Mouse (Mus musculus): Measurements from ENCODE around the gene C1galt1. TPM values are rescaled to one million over a fixed set of nuclear protein-coding genes. Genes with fewer than 3 reads are reported as not detected.

Gene C1galt1
- polyA plus RNA-seq, 1 experiment from 2014 or later: 7.1 TPM

GRCm38 (mm10) chr6:7861033-7861432, 16.4 kb downstream of the C1galt1 start:
- H3K36me3 ChIP-seq (ENCODE audit: control insufficient read depth, insufficient read depth, low read length): peaks cover 20% of the 10 kb centered on the region
- H3K9ac ChIP-seq (ENCODE audit: low read length): no peak overlapping the region
- H3K27ac ChIP-seq (replicated peaks in 1 of 2; ENCODE audit: control insufficient read depth in 1 of 2, insufficient read depth in 1 of 2, low read depth in 2 of 2, low read length in 2 of 2): peak overlapping the region; percentile 47 to 70; a peak in 3 of 4 replicates
- 4% methylated on average over 3 of the region's 3 CpGs for WGBS
- H3K4me3 ChIP-seq (ENCODE audit: control insufficient read depth in 1 of 2, insufficient read depth in 1 of 2, low read depth in 1 of 2, low read length in 2 of 2): no peak overlapping the region
- H3K4me1 ChIP-seq (ENCODE audit: control insufficient read depth in 2 of 2, insufficient read depth in 2 of 2, low read length in 2 of 2): peaks cover 10 to 58% of the 10 kb centered on the region in 2 experiments
- peak overlapping the region; percentile 34 for H3K4me2 ChIP-seq (ENCODE audit: low read length)
- ATAC-seq (ENCODE audit: insufficient number of reproducible peaks, insufficient read depth, low FRiP score, low read depth): no peak
- H3K27me3 ChIP-seq (ENCODE audit: control insufficient read depth, insufficient read depth, low read length): no peaks in the 10 kb centered on the region
- H3K9me3 ChIP-seq (ENCODE audit: control insufficient read depth, low read length): no peaks in the 10 kb centered on the region

- peak overlapping the region; percentile 64 to 72 for H3K27ac ChIP-seq (replicated peaks in 1 of 2; ENCODE audit: control insufficient read depth in 1 of 2, insufficient read depth in 1 of 2, low read depth in 2 of 2, low read length in 2 of 2)
- H3K9ac ChIP-seq (ENCODE audit: low read length): no peak overlapping the region
- H3K9me3 ChIP-seq (ENCODE audit: control insufficient read depth, low read length): no peaks in the 10 kb centered on the region
- peaks cover 40% of the 10 kb centered on the region for H3K36me3 ChIP-seq (ENCODE audit: control insufficient read depth, insufficient read depth, low read length)
- H3K4me1 ChIP-seq (ENCODE audit: control insufficient read depth in 2 of 2, insufficient read depth in 2 of 2, low read length in 2 of 2): peaks cover 8 to 36% of the 10 kb centered on the region in 2 experiments
- WGBS: 65% methylated on average over 4 of the region's 4 CpGs
- ATAC-seq (ENCODE audit: insufficient number of reproducible peaks, insufficient read depth, low FRiP score, low read depth): no peak; the same call in 1 of the 2 replicates
- no peaks in the 10 kb centered on the region for H3K27me3 ChIP-seq (ENCODE audit: control insufficient read depth, insufficient read depth, low read length)
- no peak overlapping the region for H3K4me3 ChIP-seq (ENCODE audit: control insufficient read depth in 1 of 2, insufficient read depth in 1 of 2, low read depth in 1 of 2, low read length in 2 of 2)
- H3K4me2 ChIP-seq (ENCODE audit: low read length): no peak overlapping the region
These were observed 18.7 kb downstream of the C1galt1 start for GRCm38 (mm10) chr6:7863354-7863753.

GRCm38 (mm10) chr6:7876836-7877235, 32.2 kb downstream of the C1galt1 start:
- no peaks in the 10 kb centered on the region for H3K9me3 ChIP-seq (ENCODE audit: control insufficient read depth, low read length)
- no peak for ATAC-seq (ENCODE audit: insufficient number of reproducible peaks, insufficient read depth, low FRiP score, low read depth)
- H3K9ac ChIP-seq (ENCODE audit: low read length): no peak overlapping the region
- peaks cover 5% of the 10 kb centered on the region for H3K36me3 ChIP-seq (ENCODE audit: control insufficient read depth, insufficient read depth, low read length)
- no peaks in the 10 kb centered on the region for H3K27me3 ChIP-seq (ENCODE audit: control insufficient read depth, insufficient read depth, low read length)
- H3K4me2 ChIP-seq (ENCODE audit: low read length): no peak overlapping the region
- no peak overlapping the region for H3K27ac ChIP-seq (replicated peaks in 1 of 2; ENCODE audit: control insufficient read depth in 1 of 2, insufficient read depth in 1 of 2, low read depth in 2 of 2, low read length in 2 of 2)
- H3K4me1 ChIP-seq (ENCODE audit: control insufficient read depth in 2 of 2, insufficient read depth in 2 of 2, low read length in 2 of 2): no peaks in the 10 kb centered on the region
- 92% methylated on average over 5 of the region's 5 CpGs for WGBS
- H3K4me3 ChIP-seq (ENCODE audit: control insufficient read depth in 1 of 2, insufficient read depth in 1 of 2, low read depth in 1 of 2, low read length in 2 of 2): no peak overlapping the region

GRCm38 (mm10) chr6:7881595-7882128, 37.0 kb downstream of the C1galt1 start:
- Histone ChIP-seq H3K36me3 (ENCODE audit: control insufficient read depth, insufficient read depth, low read length) (no peaks in the 10 kb centered on the region), H3K9ac (ENCODE audit: low read length) (no peak overlapping the region), H3K27me3 (ENCODE audit: control insufficient read depth, insufficient read depth, low read length) (no peaks in the 10 kb centered on the region), H3K4me2 (ENCODE audit: low read length) (no peak overlapping the region), H3K27ac (replicated peaks in 1 of 2; ENCODE audit: control insufficient read depth in 1 of 2, insufficient read depth in 1 of 2, low read depth in 2 of 2, low read length in 2 of 2) (no peak overlapping the region), H3K4me1 (ENCODE audit: control insufficient read depth in 2 of 2, insufficient read depth in 2 of 2, low read length in 2 of 2) (no peaks in the 10 kb centered on the region), H3K9me3 (ENCODE audit: control insufficient read depth, low read length) (no peaks in the 10 kb centered on the region), H3K4me3 (ENCODE audit: control insufficient read depth in 1 of 2, insufficient read depth in 1 of 2, low read depth in 1 of 2, low read length in 2 of 2) (no peak overlapping the region)
- 73% methylated on average over 1 of the region's 1 CpGs for WGBS
- no peak for ATAC-seq (ENCODE audit: insufficient number of reproducible peaks, insufficient read depth, low FRiP score, low read depth)

GRCm38 (mm10) chr6:7882520-7882919, 37.9 kb downstream of the C1galt1 start:
- WGBS: 30% methylated on average over 13 of the region's 13 CpGs
- H3K9me3 ChIP-seq (ENCODE audit: control insufficient read depth, low read length): no peaks in the 10 kb centered on the region
- H3K4me2 ChIP-seq (ENCODE audit: low read length): peak overlapping the region; percentile 35; the same call in 1 of the 2 replicates
- no peaks in the 10 kb centered on the region for H3K36me3 ChIP-seq (ENCODE audit: control insufficient read depth, insufficient read depth, low read length)
- H3K4me1 ChIP-seq (ENCODE audit: control insufficient read depth in 2 of 2, insufficient read depth in 2 of 2, low read length in 2 of 2): no peaks in the 10 kb centered on the region
- H3K9ac ChIP-seq (ENCODE audit: low read length): no peak overlapping the region
- no peak overlapping the region for H3K4me3 ChIP-seq (ENCODE audit: control insufficient read depth in 1 of 2, insufficient read depth in 1 of 2, low read depth in 1 of 2, low read length in 2 of 2)
- H3K27me3 ChIP-seq (ENCODE audit: control insufficient read depth, insufficient read depth, low read length): no peaks in the 10 kb centered on the region
- H3K27ac ChIP-seq (replicated peaks in 1 of 2; ENCODE audit: control insufficient read depth in 1 of 2, insufficient read depth in 1 of 2, low read depth in 2 of 2, low read length in 2 of 2): peak overlapping the region in 1 of 2 experiments; percentile 41; a peak in 2 of 4 replicates
- 0 out of 2 replicates have a peak, but pooled peaks have one; percentile 47 for ATAC-seq (ENCODE audit: insufficient number of reproducible peaks, insufficient read depth, low FRiP score, low read depth)

- Histone ChIP-seq H3K9ac (ENCODE audit: low read length) (no peak overlapping the region), H3K9me3 (ENCODE audit: control insufficient read depth, low read length) (no peaks in the 10 kb centered on the region), H3K27me3 (ENCODE audit: control insufficient read depth, insufficient read depth, low read length) (no peaks in the 10 kb centered on the region), H3K4me1 (ENCODE audit: control insufficient read depth in 2 of 2, insufficient read depth in 2 of 2, low read length in 2 of 2) (no peaks in the 10 kb centered on the region), H3K27ac (replicated peaks in 1 of 2; ENCODE audit: control insufficient read depth in 1 of 2, insufficient read depth in 1 of 2, low read depth in 2 of 2, low read length in 2 of 2) (no peak overlapping the region), H3K4me3 (ENCODE audit: control insufficient read depth in 1 of 2, insufficient read depth in 1 of 2, low read depth in 1 of 2, low read length in 2 of 2) (no peak overlapping the region), H3K36me3 (ENCODE audit: control insufficient read depth, insufficient read depth, low read length) (no peaks in the 10 kb centered on the region), H3K4me2 (ENCODE audit: low read length) (no peak overlapping the region)
- 74% methylated on average over 5 of the region's 5 CpGs for WGBS
- no peak for ATAC-seq (ENCODE audit: insufficient number of reproducible peaks, insufficient read depth, low FRiP score, low read depth)
These were observed 41.5 kb downstream of the C1galt1 start for GRCm38 (mm10) chr6:7885994-7886684.

GRCm38 (mm10) chr6:7886685-7887004, 42.0 kb downstream of the C1galt1 start:
- WGBS: 75% methylated on average over 2 of the region's 2 CpGs
- H3K27ac ChIP-seq (replicated peaks in 1 of 2; ENCODE audit: control insufficient read depth in 1 of 2, insufficient read depth in 1 of 2, low read depth in 2 of 2, low read length in 2 of 2): no peak overlapping the region

GRCm38 (mm10) chr6:7896339-7896738, 51.7 kb downstream of the C1galt1 start:
- no peaks in the 10 kb centered on the region for H3K36me3 ChIP-seq (ENCODE audit: control insufficient read depth, insufficient read depth, low read length)
- WGBS: 75% methylated on average over 5 of the region's 5 CpGs
- H3K9ac ChIP-seq (ENCODE audit: low read length): no peak overlapping the region
- no peak overlapping the region for H3K4me2 ChIP-seq (ENCODE audit: low read length)
- no peak for ATAC-seq (ENCODE audit: insufficient number of reproducible peaks, insufficient read depth, low FRiP score, low read depth)
- no peak overlapping the region for H3K27ac ChIP-seq (replicated peaks in 1 of 2; ENCODE audit: control insufficient read depth in 1 of 2, insufficient read depth in 1 of 2, low read depth in 2 of 2, low read length in 2 of 2)
- H3K9me3 ChIP-seq (ENCODE audit: control insufficient read depth, low read length): no peaks in the 10 kb centered on the region
- no peak overlapping the region for H3K4me3 ChIP-seq (ENCODE audit: control insufficient read depth in 1 of 2, insufficient read depth in 1 of 2, low read depth in 1 of 2, low read length in 2 of 2)
- no peaks in the 10 kb centered on the region for H3K4me1 ChIP-seq (ENCODE audit: control insufficient read depth in 2 of 2, insufficient read depth in 2 of 2, low read length in 2 of 2)
- H3K27me3 ChIP-seq (ENCODE audit: control insufficient read depth, insufficient read depth, low read length): no peaks in the 10 kb centered on the region

More at GRCm38 (mm10) chr6:7886685-7887004, 42.0 kb downstream of the C1galt1 start:
- no peak for ATAC-seq (ENCODE audit: insufficient number of reproducible peaks, insufficient read depth, low FRiP score, low read depth)
- H3K4me1 ChIP-seq (ENCODE audit: control insufficient read depth in 2 of 2, insufficient read depth in 2 of 2, low read length in 2 of 2): no peaks in the 10 kb centered on the region
- no peaks in the 10 kb centered on the region for H3K36me3 ChIP-seq (ENCODE audit: control insufficient read depth, insufficient read depth, low read length)
- no peaks in the 10 kb centered on the region for H3K27me3 ChIP-seq (ENCODE audit: control insufficient read depth, insufficient read depth, low read length)
- H3K9me3 ChIP-seq (ENCODE audit: control insufficient read depth, low read length): no peaks in the 10 kb centered on the region
- H3K4me3 ChIP-seq (ENCODE audit: control insufficient read depth in 1 of 2, insufficient read depth in 1 of 2, low read depth in 1 of 2, low read length in 2 of 2): no peak overlapping the region
- H3K4me2 ChIP-seq (ENCODE audit: low read length): no peak overlapping the region
- H3K9ac ChIP-seq (ENCODE audit: low read length): no peak overlapping the region
